ENCODE assay signal across 8 mouse cellular contexts in genomic region chr19:22631316-22631715, GRCm38 (mm10).
A peak's percentile ranks its signal among the peaks of the same experiment; 100 is the strongest.
DNase-seq lines count a peak whose midpoint lies in the region; ATAC-seq and TF ChIP-seq lines count a peak whose summit lies in the region.

No protein-coding gene starts in this region.

- 53% methylated on average over 6 of the region's 6 CpGs for WGBS in kidney, adult 2 months
- WGBS in kidney, embryonic 14.5 days = 62% methylated on average over 6 of the region's 6 CpGs
- WGBS in embryonic facial prominence, embryonic 11.5 days = 72% methylated on average over 6 of the region's 6 CpGs

- TF ChIP-seq CTCF in kidney, adult 2 months (conservative IDR thresholded peaks at IDR 0.05; ENCODE audit: insufficient read depth, insufficient read length, low read depth, low read length) = no peak; the same call in 1 of the 2 replicates

- DNase-seq in kidney, adult 2 months = peak; percentile 33
- DNase-seq in adrenal gland, postnatal 14 days = peak; percentile 19
- peak; percentile 64 for DNase-seq in embryonic facial prominence, embryonic 11.5 days (ENCODE audit: low spot score)
- peak; percentile 12 for DNase-seq in layer of hippocampus, adult 9-11 months
- peak; percentile 34 for DNase-seq in right cerebral cortex, postnatal 14 days
- no peak for DNase-seq in thymus, adult 18-20 months

- no peak overlapping the region for H3K9ac ChIP-seq in kidney, embryonic 14.5 days (ENCODE audit: low read depth, low read length)
- H3K9ac ChIP-seq in embryonic facial prominence, embryonic 11.5 days (replicated peaks; ENCODE audit: low read length) = no peak overlapping the region

- no peak overlapping the region for H3K4me2 ChIP-seq in kidney, embryonic 14.5 days (replicated peaks; ENCODE audit: low read depth, low read length)
- no peak overlapping the region for H3K4me2 ChIP-seq in embryonic facial prominence, embryonic 11.5 days (ENCODE audit: low read depth, low read length)

- H3K4me3 ChIP-seq in kidney, adult 2 months (ENCODE audit: insufficient read depth, low read depth, low read length) = no peak overlapping the region
- H3K4me3 ChIP-seq in kidney, embryonic 14.5 days (ENCODE audit: low read length) = no peak overlapping the region
- H3K4me3 ChIP-seq in embryonic facial prominence, embryonic 11.5 days (ENCODE audit: low read depth, low read length) = no peak overlapping the region

- H3K4me1 ChIP-seq in kidney, adult 2 months (ENCODE audit: control insufficient read depth, insufficient read depth, low read length) = no peaks in the 10 kb centered on the region
- no peaks in the 10 kb centered on the region for H3K4me1 ChIP-seq in kidney, embryonic 14.5 days (ENCODE audit: control insufficient read depth, insufficient read depth, low read length)
- no peaks in the 10 kb centered on the region for H3K4me1 ChIP-seq in embryonic facial prominence, embryonic 11.5 days (ENCODE audit: control insufficient read depth, insufficient read depth, low read length)

- no peaks in the 10 kb centered on the region for H3K36me3 ChIP-seq in kidney, adult 2 months (ENCODE audit: control insufficient read depth, insufficient read depth, low read length)
- no peaks in the 10 kb centered on the region for H3K36me3 ChIP-seq in kidney, embryonic 14.5 days (ENCODE audit: control insufficient read depth, insufficient read depth, low read length)
- no peaks in the 10 kb centered on the region for H3K36me3 ChIP-seq in embryonic facial prominence, embryonic 11.5 days (replicated peaks; ENCODE audit: control insufficient read depth, insufficient read depth, low read depth, low read length)

- TF ChIP-seq POLR2A in kidney, adult 2 months (IDR thresholded peaks at IDR 0.05; ENCODE audit: low read depth, low read length) = no peak

- no peaks in the 10 kb centered on the region for H3K27me3 ChIP-seq in kidney, adult 2 months (replicated peaks; ENCODE audit: control insufficient read depth, insufficient read depth, low read length)
- no peaks in the 10 kb centered on the region for H3K27me3 ChIP-seq in kidney, embryonic 14.5 days (ENCODE audit: control insufficient read depth, insufficient read depth, low read length)
- no peaks in the 10 kb centered on the region for H3K27me3 ChIP-seq in embryonic facial prominence, embryonic 11.5 days (ENCODE audit: control insufficient read depth, insufficient read depth, low read length)

- H3K27ac ChIP-seq in kidney, adult 2 months (ENCODE audit: insufficient read depth, low read depth, low read length) = no peak overlapping the region
- H3K27ac ChIP-seq in kidney, embryonic 14.5 days (ENCODE audit: low read depth, low read length) = no peak overlapping the region
- H3K27ac ChIP-seq in embryonic facial prominence, embryonic 11.5 days (replicated peaks; ENCODE audit: low read depth, low read length) = no peak overlapping the region

- H3K9me3 ChIP-seq in kidney, embryonic 14.5 days (ENCODE audit: control insufficient read depth, low read length) = no peaks in the 10 kb centered on the region
- no peaks in the 10 kb centered on the region for H3K9me3 ChIP-seq in embryonic facial prominence, embryonic 11.5 days (replicated peaks; ENCODE audit: control insufficient read depth, low read length)

- no peak for ATAC-seq in kidney, embryonic 14.5 days (ENCODE audit: low FRiP score, low TSS enrichment)
- ATAC-seq in embryonic facial prominence, embryonic 11.5 days (replicated peaks; ENCODE audit: insufficient number of reproducible peaks, low FRiP score, low TSS enrichment, low read depth) = no peak
- ATAC-seq in megakaryocyte, adult 5-6 weeks (ENCODE audit: poor library complexity, severe bottlenecking) = no peak

Comparison
In these comparisons a context has a peak if more than half of its experiments do, and no peak if none do; other contexts are left out.
1. DNase-seq: peak in kidney, adult 2 months (single experiment), adrenal gland, postnatal 14 days (single experiment), embryonic facial prominence, embryonic 11.5 days (single experiment), layer of hippocampus, adult 9-11 months (single experiment) and right cerebral cortex, postnatal 14 days (single experiment); none in thymus, adult 18-20 months (0 of 2).